Mouse (Mus musculus) lung, postnatal 0 days (tissue): Measurements from ENCODE around the gene Olfr767. TPM values are rescaled to one million over a fixed set of nuclear protein-coding genes. Genes with fewer than 3 reads are reported as not detected.

Experiments
- ATAC-seq: fragments of 200-750 bp; cut with Nextera tagmentation; 2 replicates; pipeline ENCODE4 v1.8.0; 2017; ENCODE audit warnings: moderate library complexity
- DNase-seq: peaks from one replicate; pipeline ENCODE4 v3.0.0-alpha.2; 2016; ENCODE audit warnings: low spot score
- H3K27ac ChIP-seq: fragments of 300-500 bp; sonication (generic); 2 replicates; pipeline ENCODE4 v1.5.1; 2014; ENCODE audit warnings: antibody characterized with exemption, mild to moderate bottlenecking, low read length, mixed read lengths
- H3K27me3 ChIP-seq: fragments of 300-500 bp; sonication (generic); replicated peaks from 2 replicates; pipeline ENCODE4 v1.6.1; 2014; ENCODE audit warnings: low read length, mixed read lengths; ENCODE audit not compliant: insufficient read depth
- H3K36me3 ChIP-seq: fragments of 300-500 bp; sonication (generic); 2 replicates; pipeline ENCODE4 v1.6.1; 2014; ENCODE audit warnings: low read length, mixed read lengths; ENCODE audit not compliant: insufficient read depth
- H3K4me1 ChIP-seq: fragments of 300-500 bp; sonication (generic); 2 replicates; pipeline ENCODE4 v1.6.1; 2014; ENCODE audit warnings: antibody characterized with exemption, low read depth, low read length, mixed read lengths; ENCODE audit not compliant: insufficient read depth
- H3K4me2 ChIP-seq: fragments of 300-500 bp; sonication (generic); replicated peaks from 2 replicates; pipeline ENCODE4 v1.6.1; 2014; ENCODE audit warnings: low read depth, mild to moderate bottlenecking, low read length, moderate library complexity, mixed read lengths
- H3K4me3 ChIP-seq: fragments of 300-500 bp; sonication (generic); 2 replicates; pipeline ENCODE4 v1.5.1; 2014; ENCODE audit warnings: low read depth, low read length
- H3K9ac ChIP-seq: fragments of 300-500 bp; sonication (generic); replicated peaks from 2 replicates; pipeline ENCODE4 v1.6.1; 2014; ENCODE audit warnings: low read depth, mild to moderate bottlenecking
- H3K9me3 ChIP-seq: fragments of 300-500 bp; sonication (generic); 2 replicates; pipeline ENCODE4 v1.6.1; 2016; ENCODE audit warnings: low read length, mixed read lengths
- CTCF ChIP-seq: IDR thresholded peaks from 2 replicates; pipeline ENCODE4 v1.5.1; 2016; ENCODE audit warnings: antibody characterized with exemption, mild to moderate bottlenecking
- EP300 ChIP-seq: IDR thresholded peaks from 2 replicates; pipeline ENCODE4 v1.6.1; 2016; ENCODE audit warnings: antibody characterized with exemption, mild to moderate bottlenecking, control low read depth
- WGBS: fragments of 180-500 bp; shearing (Covaris S2); extraction: QIAGEN DNeasy Blood & Tissue Kit; methylation state at CpG from one replicate; pipeline ENCODE4 v1.1.7; 2014; 5-methylcytosine and 5-hydroxymethylcytosine counted together
- polyA plus RNA-seq: library from polyadenylated mRNA; unstranded; fragments of >200 nt; fragmentation: Nextera tagmentation; extraction: Ambion mirVana; gene quantifications from 2 replicates; pipeline ENCODE4 v1.2.1, GENCODE M21; 2015

The Olfr767 gene
- polyA plus RNA-seq, 1 experiment from 2014 or later, result not detected

GRCm38 (mm10) chr10:129039796-129040195 is 42.9 kb downstream of the Olfr767 start, which contains the start of gene Olfr764-ps1:
Gene Olfr764-ps1, minus strand, starts transcription at chr10:129039896.
- H3K9ac ChIP-seq, result no peak within 1 kb of the TSS
- H3K4me3 ChIP-seq, result no peak within 1 kb of the TSS
- ATAC-seq, result no peak
- no peak for TF ChIP-seq EP300
- no peak for TF ChIP-seq CTCF
- H3K4me1 ChIP-seq, result no peaks in the 10 kb centered on the region
- H3K9me3 ChIP-seq, result no peaks in the 10 kb centered on the region
- WGBS, result 71% methylated on average over 3 of the region's 3 CpGs
- H3K27ac ChIP-seq, result no peak within 1 kb of the TSS
- no peaks in the 10 kb centered on the region for H3K27me3 ChIP-seq
- DNase-seq, result no peak
- H3K36me3 ChIP-seq, result no peaks in the 10 kb centered on the region
- H3K4me2 ChIP-seq, result no peak within 1 kb of the TSS

- Histone ChIP-seq H3K4me1 (no peaks in the 10 kb centered on the region), H3K9me3 (no peaks in the 10 kb centered on the region), H3K9ac (no peak overlapping the region), H3K36me3 (no peaks in the 10 kb centered on the region), H3K4me3 (no peak overlapping the region), H3K4me2 (no peak overlapping the region), H3K27ac (no peak overlapping the region), H3K27me3 (no peaks in the 10 kb centered on the region)
- 78% methylated on average over 2 of the region's 2 CpGs for WGBS
- no peak for ATAC-seq
- TF ChIP-seq CTCF, result no peak
- TF ChIP-seq EP300, result no peak
- no peak for DNase-seq
Measured at GRCm38 (mm10) chr10:129028343-129028742, 54.4 kb downstream of the Olfr767 start.

GRCm38 (mm10) chr10:129026018-129026662 is 56.6 kb downstream of the Olfr767 start:
- Histone ChIP-seq H3K27me3 (no peaks in the 10 kb centered on the region), H3K9me3 (no peaks in the 10 kb centered on the region), H3K36me3 (no peaks in the 10 kb centered on the region), H3K4me2 (no peak overlapping the region), H3K4me3 (no peak overlapping the region), H3K9ac (no peak overlapping the region), H3K4me1 (no peaks in the 10 kb centered on the region), H3K27ac (no peak overlapping the region)
- whole genome bisulfite sequencing, result 57% methylated on average over 3 of the region's 3 CpGs
- DNase-seq, result peak; percentile 40
- no peak for TF ChIP-seq EP300
- peak; percentile 64 for TF ChIP-seq CTCF
- ATAC-seq, result no peak

Other genes with a start within 250 kb of the Olfr767 start
- 1.6 and 2.1 TPM in 2 replicates for gene Gdf11, start 191.2 kb downstream of the Olfr767 start, polyA plus RNA-seq
- gene Cd63, start 181.9 kb downstream of the Olfr767 start, polyA plus RNA-seq, result 761 and 764 TPM in 2 replicates
- 13.2 and 16.7 TPM in 2 replicates for gene Rdh5, start 160.0 kb downstream of the Olfr767 start, polyA plus RNA-seq
- 228 and 243 TPM in 2 replicates for gene Bloc1s1, start 158.9 kb downstream of the Olfr767 start, polyA plus RNA-seq
- gene Itga7, start 149.1 kb downstream of the Olfr767 start, polyA plus RNA-seq, result 14.6 and 20.7 TPM in 2 replicates
- gene Mettl7b, start 121.9 kb downstream of the Olfr767 start, polyA plus RNA-seq, result 0.10 and 0.33 TPM in 2 replicates
- gene Olfr9, start 93.5 kb downstream of the Olfr767 start, polyA plus RNA-seq, result not detected in 2 replicates
- gene Olfr763, start 72.1 kb downstream of the Olfr767 start, polyA plus RNA-seq, result not detected in 2 replicates
- gene Olfr764-ps1, start 43.0 kb downstream of the Olfr767 start, polyA plus RNA-seq, result not detected in 2 replicates
- gene Olfr765, start 32.9 kb downstream of the Olfr767 start, polyA plus RNA-seq, result not detected in 2 replicates
- not detected in 2 replicates for gene Olfr766-ps1, start 13.9 kb downstream of the Olfr767 start, polyA plus RNA-seq
- not detected in 2 replicates for gene Olfr768, start 16.5 kb upstream of the Olfr767 start, polyA plus RNA-seq
- not detected in 2 replicates for gene Olfr769, start 35.0 kb upstream of the Olfr767 start, polyA plus RNA-seq
- gene Olfr770, start 56.1 kb upstream of the Olfr767 start, polyA plus RNA-seq, result not detected in 2 replicates
- not detected in 2 replicates for gene Olfr771, start 81.8 kb upstream of the Olfr767 start, polyA plus RNA-seq
- not detected in 2 replicates for gene Olfr772, start 95.0 kb upstream of the Olfr767 start, polyA plus RNA-seq
- not detected in 2 replicates for gene Olfr773, start 104.5 kb upstream of the Olfr767 start, polyA plus RNA-seq
- not detected in 2 replicates for gene Olfr774, start 153.3 kb upstream of the Olfr767 start, polyA plus RNA-seq
- gene Olfr775, start 165.5 kb upstream of the Olfr767 start, polyA plus RNA-seq, result not detected in 2 replicates
- not detected in 2 replicates for gene Olfr776, start 176.2 kb upstream of the Olfr767 start, polyA plus RNA-seq
- gene Olfr777, start 188.6 kb upstream of the Olfr767 start, polyA plus RNA-seq, result not detected in 2 replicates
- gene Olfr780, start 235.2 kb upstream of the Olfr767 start, polyA plus RNA-seq, result not detected in 2 replicates
- gene Olfr781, start 245.9 kb upstream of the Olfr767 start, polyA plus RNA-seq, result not detected in 2 replicates